Mouse (Mus musculus) embryonic fibroblast, embryonic 13.5 days (primary cell): ENCODE data around the gene Ranbp3. TPM values are rescaled to one million over a fixed set of nuclear protein-coding genes. Genes with fewer than 3 reads are reported as not detected.
A peak's percentile ranks its signal among the peaks of the same experiment; 100 is the strongest.

Experiments
- H3K27ac ChIP-seq: 2 replicates; pipeline ENCODE4 v1.5.1; 2012; ENCODE audit warnings: low read length, control low read depth, inconsistent platforms; ENCODE audit not compliant: insufficient read depth
- H3K4me1 ChIP-seq: 2 replicates; pipeline ENCODE4 v1.6.1; 2011; ENCODE audit warnings: low read length; ENCODE audit not compliant: control insufficient read depth, insufficient read depth
- H3K4me3 ChIP-seq: 2 replicates; pipeline ENCODE4 v1.5.1; 2011; ENCODE audit warnings: mild to moderate bottlenecking, control low read depth, low read length; ENCODE audit not compliant: insufficient read depth
- CTCF ChIP-seq: IDR thresholded peaks from 2 replicates; pipeline ENCODE4 v1.5.1; 2011; ENCODE audit warnings: mild to moderate bottlenecking, control low read depth, low read length, moderate library complexity, borderline replicate concordance; ENCODE audit not compliant: insufficient read depth
- POLR2A ChIP-seq: IDR thresholded peaks from 2 replicates; pipeline ENCODE4 v1.6.1; 2011; ENCODE audit warnings: low read depth, mild to moderate bottlenecking, control low read depth, low read length, moderate library complexity
- polyA plus RNA-seq: library from polyadenylated mRNA; stranded (reverse); fragments of >200 nt; gene quantifications from 2 replicates; pipeline ENCODE4 v1.2.4, GENCODE M21; 2011; ENCODE audit warnings: low read depth; ENCODE audit not compliant: missing spikeins, insufficient read length

Ranbp3 gene
- polyA plus RNA-seq, 1 experiment: 45.7 TPM

GRCm38 (mm10) chr17:56668384-56669144, 4.5 kb upstream of the Ranbp3 start:
- Histone ChIP-seq H3K4me3 (peak overlapping the region; percentile 25), H3K27ac (no peak overlapping the region), H3K4me1 (no peaks in the 10 kb centered on the region)
- peak; percentile 87 for TF ChIP-seq CTCF
- no peak for TF ChIP-seq POLR2A

DNA sequence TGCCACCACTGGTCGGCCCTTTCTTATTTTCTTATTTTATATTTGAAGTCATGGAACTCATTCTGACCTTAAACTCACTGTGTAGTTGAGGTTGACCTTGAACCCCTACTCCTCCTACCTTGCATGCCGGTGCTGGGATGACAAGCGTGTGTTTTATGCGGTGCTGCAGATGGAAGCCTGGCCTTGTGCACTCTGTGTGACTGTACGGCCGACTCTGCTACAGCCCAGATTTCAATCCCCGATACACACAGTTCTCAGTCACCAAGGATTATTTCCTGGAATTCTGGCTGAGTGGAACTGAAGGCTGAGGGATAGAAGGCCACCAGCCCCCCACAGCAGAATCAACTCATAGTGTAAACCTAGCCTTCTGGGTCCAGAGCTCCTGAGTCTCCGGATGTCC, 3.3 kb upstream of the Ranbp3 start:
- H3K27ac ChIP-seq: no peak overlapping the region
- H3K4me1 ChIP-seq: 0 out of 2 replicates have a peak, but pooled peaks cover 2% of the 10 kb centered on the region
- TF ChIP-seq POLR2A (no peak), CTCF (no peak)
- H3K4me3 ChIP-seq: no peak overlapping the region

DNA sequence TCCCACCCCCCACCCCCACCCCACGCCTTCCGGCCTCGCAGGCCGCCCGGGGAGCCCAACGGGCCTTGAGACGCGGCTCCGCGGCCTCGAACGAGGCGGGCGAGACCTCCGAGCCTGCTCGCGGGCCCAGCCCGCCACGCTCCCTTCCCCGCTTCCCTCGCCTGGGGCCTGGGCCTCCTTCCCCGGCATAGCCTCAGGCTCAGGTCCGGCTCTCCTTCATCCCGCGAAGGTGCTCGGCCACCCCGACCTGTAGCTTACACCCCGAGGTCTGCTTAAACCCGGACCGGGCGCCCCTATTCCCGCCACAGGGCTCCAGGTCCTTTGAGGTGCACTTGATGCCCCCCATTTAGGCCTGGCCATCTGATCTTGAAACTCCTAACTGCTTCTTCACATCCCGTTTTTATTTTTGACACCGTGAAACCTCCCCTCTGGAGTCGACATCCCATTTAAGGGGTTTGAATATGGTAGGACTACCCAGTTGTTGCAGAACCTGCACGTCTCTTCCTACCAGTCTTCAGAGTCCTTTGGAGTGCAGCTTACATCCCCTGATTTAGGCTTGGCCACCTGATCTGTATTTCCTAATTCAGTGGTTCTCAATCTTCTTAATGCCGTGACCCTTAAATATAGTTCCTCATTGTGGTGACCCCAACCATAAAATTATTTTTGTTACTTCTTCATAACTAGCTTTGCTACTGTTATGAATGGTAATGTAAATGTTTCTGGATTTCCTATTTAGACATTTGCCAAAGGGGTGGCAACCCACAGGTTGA, 738 bp downstream of the Ranbp3 start:
- TF ChIP-seq POLR2A (no peak), CTCF (no peak)
- 0 out of 2 replicates have a peak overlapping the region, but pooled peaks have one; percentile 23 for H3K27ac ChIP-seq
- H3K4me1 ChIP-seq: peaks cover 8% of the 10 kb centered on the region; the same call in 1 of the 2 replicates
- H3K4me3 ChIP-seq: peak overlapping the region; percentile 93

DNA sequence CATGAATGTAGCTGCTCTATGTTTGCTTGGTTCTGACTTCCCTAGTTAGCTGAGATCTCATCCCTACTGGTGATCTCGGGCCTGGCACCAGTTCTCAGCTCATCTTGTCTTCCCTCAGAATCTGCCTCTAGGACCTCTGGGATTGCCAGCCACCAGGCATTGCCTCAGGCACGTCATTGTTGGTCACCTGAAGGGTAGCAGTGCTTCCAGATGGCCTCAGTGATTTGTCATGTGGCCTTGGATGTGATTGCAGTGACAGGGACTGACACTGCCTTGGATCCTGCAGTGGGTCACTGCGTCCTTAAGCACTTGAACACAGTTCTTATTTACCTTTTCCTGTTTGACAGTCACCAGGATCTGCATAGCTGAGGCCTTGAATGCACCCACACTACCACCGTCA, 8.7 kb downstream of the Ranbp3 start:
- no peaks in the 10 kb centered on the region for H3K4me1 ChIP-seq
- H3K4me3 ChIP-seq: no peak overlapping the region
- no peak overlapping the region for H3K27ac ChIP-seq
- TF ChIP-seq CTCF (no peak), POLR2A (no peak)

DNA sequence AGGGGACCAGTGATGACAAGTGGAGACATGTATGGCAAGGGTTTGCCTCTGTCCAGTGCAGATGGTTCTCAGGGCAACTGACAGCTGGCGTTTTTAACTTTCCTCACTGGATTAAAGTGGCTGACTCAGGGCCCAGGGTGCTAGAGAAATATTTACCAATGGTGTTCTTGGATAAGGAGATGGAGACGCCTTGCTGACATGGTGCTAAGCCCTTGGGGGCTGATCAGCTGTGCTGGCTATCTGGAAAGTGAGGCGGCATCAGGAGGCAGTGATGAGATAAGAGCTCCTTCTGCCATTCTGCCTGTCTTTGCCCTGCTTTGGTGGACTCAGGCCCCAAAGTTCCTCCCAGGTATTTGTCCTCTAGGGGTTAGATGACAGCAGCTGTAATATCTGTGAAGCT, 9.8 kb downstream of the Ranbp3 start:
- TF ChIP-seq CTCF (no peak), POLR2A (no peak)
- H3K4me3 ChIP-seq: no peak overlapping the region
- H3K27ac ChIP-seq: no peak overlapping the region
- H3K4me1 ChIP-seq: no peaks in the 10 kb centered on the region

DNA sequence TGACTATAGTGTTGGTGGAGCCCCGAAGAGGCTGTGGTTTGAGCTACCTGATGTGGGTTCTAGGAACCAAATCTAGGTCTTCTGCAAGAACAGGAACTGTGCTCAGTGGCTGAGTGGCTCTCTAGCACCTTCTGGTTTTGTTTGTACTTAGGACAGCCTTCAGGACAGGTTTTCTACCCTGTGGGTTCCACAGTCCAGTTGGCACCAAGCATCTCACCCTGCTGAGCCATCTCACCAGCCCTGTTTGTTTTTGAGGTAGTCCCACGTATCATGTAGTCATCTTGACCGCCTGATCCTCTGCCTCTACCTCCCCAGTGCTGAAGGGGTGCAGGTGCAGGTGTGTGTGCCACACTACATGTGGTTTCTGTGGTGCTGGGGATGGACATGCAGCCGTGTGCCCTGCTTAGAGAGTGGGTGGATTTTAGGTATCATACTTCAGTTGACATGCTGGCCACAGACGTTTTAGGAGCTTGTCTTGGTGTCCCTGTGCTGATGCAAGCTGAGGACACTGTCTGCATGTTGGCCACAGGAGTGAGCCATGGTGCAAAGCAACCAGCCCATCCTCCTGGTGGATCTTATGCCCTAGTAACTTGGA, 10.5 kb downstream of the Ranbp3 start:
- TF ChIP-seq CTCF (no peak), POLR2A (no peak)
- H3K4me1 ChIP-seq: no peaks in the 10 kb centered on the region
- no peak overlapping the region for H3K4me3 ChIP-seq
- no peak overlapping the region for H3K27ac ChIP-seq

GRCm38 (mm10) chr17:56684649-56685048, 11.6 kb downstream of the Ranbp3 start:
- TF ChIP-seq CTCF (no peak), POLR2A (no peak)
- no peak overlapping the region for H3K27ac ChIP-seq
- no peaks in the 10 kb centered on the region for H3K4me1 ChIP-seq
- no peak overlapping the region for H3K4me3 ChIP-seq

GRCm38 (mm10) chr17:56686801-56687200, 13.7 kb downstream of the Ranbp3 start:
- no peaks in the 10 kb centered on the region for H3K4me1 ChIP-seq
- TF ChIP-seq CTCF (no peak), POLR2A (no peak)
- H3K27ac ChIP-seq: no peak overlapping the region
- H3K4me3 ChIP-seq: no peak overlapping the region

GRCm38 (mm10) chr17:56688045-56688444, 15.0 kb downstream of the Ranbp3 start:
- Histone ChIP-seq H3K27ac (no peak overlapping the region), H3K4me3 (no peak overlapping the region), H3K4me1 (0 out of 2 replicates have a peak, but pooled peaks cover 3% of the 10 kb centered on the region)
- TF ChIP-seq CTCF: no peak
- TF ChIP-seq POLR2A: no peak

DNA sequence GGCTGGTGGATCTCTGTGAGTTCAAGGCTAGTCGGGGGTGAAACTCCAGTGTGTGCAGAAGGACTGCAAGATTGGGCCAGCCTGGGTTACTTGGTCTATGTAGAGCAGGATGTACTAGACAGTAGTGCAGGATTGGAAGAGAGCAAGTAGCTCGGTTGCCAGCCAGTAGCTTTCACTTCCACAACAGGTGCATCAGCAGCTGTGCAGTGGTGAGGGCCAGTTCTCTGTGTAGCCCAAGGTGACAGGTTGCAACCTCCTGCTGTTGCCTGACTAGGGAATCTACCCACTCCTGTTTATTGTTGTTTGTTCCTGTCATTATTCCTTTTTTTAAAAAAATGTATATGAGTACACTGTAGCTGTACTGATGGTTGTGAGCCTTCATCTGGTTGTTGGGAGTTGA, 15.6 kb downstream of the Ranbp3 start:
- H3K4me1 ChIP-seq: 0 out of 2 replicates have a peak, but pooled peaks cover 8% of the 10 kb centered on the region
- TF ChIP-seq POLR2A (no peak), CTCF (no peak)
- H3K27ac ChIP-seq: no peak overlapping the region
- no peak overlapping the region for H3K4me3 ChIP-seq
